Mouse (Mus musculus) left cerebral cortex, adult 9 months (tissue): ENCODE measurements around the gene Srsf10.

ENCODE experiments used
- DNase-seq, 2 experiments: peaks; one replicate each; pipeline ENCODE4 v3.0.0; 2022; ENCODE audit warnings: low spot score in 2 of 2

The Srsf10 gene

GRCm38 (mm10) chr4:135855536-135856222 lies at the start of gene Srsf10:
Gene Srsf10 (plus strand): TSS chr4:135855747.
- DNase-seq: peak; percentile 91 to 93

GRCm38 (mm10) chr4:135814896-135815295 lies 40.7 kb upstream of the Srsf10 start:
- DNase-seq: no peak

GRCm38 (mm10) chr4:135816905-135817622 lies 38.5 kb upstream of the Srsf10 start:
- DNase-seq: peak in 1 of 2 experiments; percentile 30

- DNase-seq: no peak
Measured at GRCm38 (mm10) chr4:135818366-135818765, 37.2 kb upstream of the Srsf10 start.

GRCm38 (mm10) chr4:135819826-135820526 lies 35.6 kb upstream of the Srsf10 start:
- DNase-seq: no peak

GRCm38 (mm10) chr4:135821772-135822171 lies 33.8 kb upstream of the Srsf10 start:
- DNase-seq: no peak

GRCm38 (mm10) chr4:135823298-135823697 lies 32.2 kb upstream of the Srsf10 start:
- DNase-seq: no peak

GRCm38 (mm10) chr4:135824254-135824653 lies 31.3 kb upstream of the Srsf10 start:
- no peak for DNase-seq

GRCm38 (mm10) chr4:135828491-135828890 lies 27.1 kb upstream of the Srsf10 start:
- peak; percentile 46 to 86 for DNase-seq

GRCm38 (mm10) chr4:135832070-135832469 lies 23.5 kb upstream of the Srsf10 start:
- no peak for DNase-seq

DNA sequence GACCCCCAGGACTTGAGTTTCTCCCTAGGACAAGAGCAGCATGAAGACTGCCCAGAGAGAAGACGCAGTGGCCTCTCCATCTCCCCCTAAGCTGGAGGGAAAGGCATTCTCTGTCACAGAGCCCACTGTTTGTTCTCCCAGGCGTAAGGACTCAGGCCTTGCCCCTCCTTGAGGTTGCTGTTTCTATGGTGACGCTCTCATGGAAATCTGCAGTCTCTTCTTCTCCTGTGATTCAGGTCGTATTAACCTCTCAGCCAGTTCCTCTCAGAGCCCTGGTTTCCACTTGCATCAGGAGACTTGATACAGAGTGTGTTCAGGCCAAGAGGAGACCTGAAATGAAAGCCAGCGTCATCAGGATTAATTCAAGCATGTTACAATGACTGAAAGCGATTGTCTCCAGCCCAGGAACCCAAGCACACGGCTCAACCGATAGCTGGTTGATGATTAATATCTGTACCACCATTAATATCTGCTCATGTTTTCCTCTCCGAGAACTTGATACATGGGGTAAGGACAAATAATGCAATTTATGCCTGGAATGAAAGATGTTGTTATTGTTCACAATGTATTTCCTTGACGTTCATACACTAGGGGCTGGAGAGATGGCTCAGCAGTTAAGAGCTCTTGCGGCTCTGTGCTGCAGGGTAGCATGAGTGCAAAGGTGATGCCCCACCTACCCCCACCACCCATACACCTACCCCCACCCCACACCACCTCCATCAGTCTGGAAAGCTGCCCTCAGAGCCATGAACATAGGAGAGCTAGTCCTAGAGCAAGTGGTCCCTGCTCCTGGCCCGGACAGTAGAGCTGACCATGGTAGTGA lies 22.0 kb upstream of the Srsf10 start:
- DNase-seq: no peak

- no peak for DNase-seq
Measured at GRCm38 (mm10) chr4:135834124-135834717, 21.3 kb upstream of the Srsf10 start.

GRCm38 (mm10) chr4:135838925-135839292 lies 16.6 kb upstream of the Srsf10 start:
- DNase-seq: no peak

DNA sequence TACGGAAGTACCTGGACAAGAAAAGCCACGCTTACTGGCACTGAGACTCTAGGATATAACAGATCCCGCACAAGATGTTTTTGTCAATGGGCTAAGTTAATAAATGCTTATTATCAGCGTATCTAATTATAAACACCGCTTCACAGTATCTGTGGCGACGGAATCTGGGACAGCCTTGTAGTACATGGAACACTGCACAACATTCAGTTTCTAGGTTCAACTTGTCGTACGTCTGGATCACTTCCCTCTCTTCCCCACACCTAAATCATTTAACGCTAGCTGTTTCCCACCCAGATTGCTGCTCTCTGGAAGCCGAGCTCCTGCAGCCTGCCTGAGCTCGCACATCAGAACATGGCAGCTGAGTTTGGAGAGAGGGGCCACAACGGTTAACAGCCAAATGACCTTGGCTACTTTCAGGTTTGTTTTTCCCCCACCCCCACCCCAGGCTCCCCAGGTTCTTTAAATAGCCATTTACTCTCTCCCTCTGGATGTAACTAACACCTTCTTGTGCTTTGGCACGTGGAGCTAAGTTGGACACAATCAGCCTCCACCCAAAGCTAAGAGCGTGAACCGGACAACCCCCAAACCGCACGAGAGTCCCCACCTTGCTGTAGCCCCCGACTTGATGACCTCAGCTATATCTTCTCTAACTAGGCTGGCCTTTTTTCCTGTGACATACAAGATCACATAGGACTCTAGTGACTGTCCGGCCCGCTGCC lies 16.1 kb upstream of the Srsf10 start:
- no peak for DNase-seq

DNA sequence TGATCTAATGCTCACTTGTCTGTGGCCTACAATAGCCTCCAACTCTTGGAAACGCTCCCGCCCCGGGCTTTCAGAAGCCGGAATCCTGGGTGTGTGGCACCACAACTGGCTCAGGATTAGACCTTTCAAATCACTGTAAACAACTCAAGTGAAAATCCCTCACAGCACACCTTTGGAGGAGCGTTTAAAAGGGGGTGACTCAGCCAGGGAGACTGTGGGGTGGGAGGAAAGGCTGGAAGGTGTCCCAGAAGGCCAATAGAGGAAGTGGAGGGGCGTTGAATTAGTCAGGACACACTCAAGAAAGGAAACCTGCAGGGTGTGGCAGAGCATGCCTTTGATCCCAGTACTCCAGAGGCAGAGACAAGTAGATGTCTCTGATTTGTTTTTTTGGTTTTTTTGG lies 11.1 kb upstream of the Srsf10 start:
- no peak for DNase-seq

- no peak for DNase-seq
Measured at GRCm38 (mm10) chr4:135847581-135847980, 8.0 kb upstream of the Srsf10 start.

- DNase-seq: peak in 1 of 2 experiments; percentile 44
Measured at GRCm38 (mm10) chr4:135850411-135851095, 5.0 kb upstream of the Srsf10 start.

GRCm38 (mm10) chr4:135851942-135852341 lies 3.6 kb upstream of the Srsf10 start:
- DNase-seq: no peak

DNA sequence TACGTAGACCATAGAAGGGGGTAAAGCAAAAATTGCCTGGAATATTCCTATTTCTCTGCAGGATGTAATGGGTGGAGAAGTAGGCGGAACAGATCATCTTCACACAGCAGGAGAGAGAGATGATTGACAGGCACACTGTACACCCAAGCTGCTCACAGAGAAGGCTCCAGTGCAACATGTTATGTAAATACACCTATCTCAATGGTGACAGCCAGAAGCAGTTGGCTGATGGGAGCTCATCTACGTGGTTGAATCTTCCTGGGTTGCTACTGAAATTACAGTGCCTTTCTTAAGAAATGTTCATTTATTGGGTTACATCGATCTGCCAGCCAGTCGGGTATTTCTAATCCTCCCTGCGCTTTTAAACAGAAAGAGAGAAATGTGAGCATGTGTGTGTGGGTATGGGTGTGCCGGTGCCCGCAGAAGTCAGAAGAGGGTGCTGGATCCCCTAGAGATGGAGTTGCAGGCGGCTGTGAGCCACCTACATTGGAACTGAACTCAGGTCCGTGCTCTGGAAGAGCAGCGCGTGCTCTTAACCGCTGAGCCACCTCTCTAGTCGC lies 1.5 kb upstream of the Srsf10 start:
- DNase-seq: no peak

DNA sequence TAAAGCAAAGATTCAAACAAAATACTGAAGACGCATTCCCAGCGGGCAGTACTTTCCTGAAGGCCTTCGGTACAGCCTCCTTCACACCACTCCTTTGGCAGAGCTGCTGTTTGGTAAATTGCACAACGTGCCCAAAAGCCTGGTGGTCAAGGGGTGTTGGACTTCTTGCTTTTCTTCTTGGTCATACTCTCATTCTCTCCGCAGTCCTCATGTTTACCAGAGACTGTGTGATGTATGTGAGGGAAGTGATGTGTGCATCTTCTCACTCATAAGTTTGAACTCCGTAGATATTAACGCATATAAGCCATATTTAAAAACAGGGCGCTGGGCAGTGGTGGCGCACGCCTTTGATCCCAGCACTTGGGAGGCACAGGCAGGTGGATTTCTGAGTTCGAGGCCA lies 917 bp upstream of the Srsf10 start:
- DNase-seq: no peak
